Mouse (Mus musculus) hindbrain, embryonic 11.5 days (tissue): ENCODE results near the gene Gm45234. TPM values are rescaled to one million over a fixed set of nuclear protein-coding genes. Genes with fewer than 3 reads are reported as not detected.

ENCODE experiments used
- ATAC-seq: fragments of 200-750 bp; cut with Nextera tagmentation; 2 replicates; pipeline ENCODE4 v1.8.0; 2017; ENCODE audit warnings: mild to moderate bottlenecking, moderate TSS enrichment, moderate library complexity; ENCODE audit not compliant: low FRiP score
- DNase-seq: peaks from one replicate; pipeline ENCODE4 v3.0.0-alpha.2; 2015; ENCODE audit warnings: low spot score
- H3K27ac ChIP-seq: fragments of 300-500 bp; sonication (generic); 2 replicates; pipeline ENCODE4 v1.5.1; 2014; ENCODE audit warnings: mild to moderate bottlenecking, low read depth, low read length
- H3K27me3 ChIP-seq: fragments of 300-500 bp; sonication (generic); 2 replicates; pipeline ENCODE4 v1.6.1; 2014; ENCODE audit warnings: mild to moderate bottlenecking, low read length, moderate library complexity, mixed read lengths; ENCODE audit not compliant: control insufficient read depth, insufficient read depth
- H3K36me3 ChIP-seq: fragments of 300-500 bp; sonication (generic); 2 replicates; pipeline ENCODE4 v1.6.1; 2014; ENCODE audit warnings: mild to moderate bottlenecking, low read length, moderate library complexity, mixed read lengths; ENCODE audit not compliant: control insufficient read depth, insufficient read depth
- H3K4me1 ChIP-seq: fragments of 300-500 bp; sonication (generic); replicated peaks from 2 replicates; pipeline ENCODE4 v1.6.1; 2014; ENCODE audit warnings: low read length, mixed read lengths; ENCODE audit not compliant: control insufficient read depth, insufficient read depth
- H3K4me2 ChIP-seq: fragments of 300-500 bp; sonication (generic); replicated peaks from 2 replicates; pipeline ENCODE4 v1.6.1; 2014; ENCODE audit warnings: mild to moderate bottlenecking, low read depth, low read length
- H3K4me3 ChIP-seq: fragments of 300-500 bp; sonication (generic); 2 replicates; pipeline ENCODE4 v1.5.1; 2014; ENCODE audit warnings: low read depth, low read length
- H3K9ac ChIP-seq: fragments of 300-500 bp; sonication (generic); 2 replicates; pipeline ENCODE4 v1.6.1; 2014; ENCODE audit warnings: low read depth, low read length
- H3K9me3 ChIP-seq: fragments of 300-500 bp; sonication (generic); 2 replicates; pipeline ENCODE4 v1.6.1; 2016; ENCODE audit warnings: low read length; ENCODE audit not compliant: control insufficient read depth
- WGBS: fragments of 180-500 bp; shearing (Covaris S2); extraction: QIAGEN DNeasy Blood & Tissue Kit; methylation state at CpG from one replicate; pipeline ENCODE4 v1.1.7; 2014; 5-methylcytosine and 5-hydroxymethylcytosine counted together
- polyA plus RNA-seq: library from polyadenylated mRNA; unstranded; fragments of >200 nt; fragmentation: Nextera tagmentation; extraction: Ambion mirVana; gene quantifications from 2 replicates; pipeline ENCODE4 v1.2.1, GENCODE M21; 2014

Gm45234 gene
- polyA plus RNA-seq, 1 experiment from 2014 or later = not detected

GRCm38 (mm10) chr6:124724472-124724871, 31.3 kb downstream of the Gm45234 start:
- no peak overlapping the region for H3K9ac ChIP-seq
- DNase-seq (no peak), ATAC-seq (no peak)
- no peak overlapping the region for H3K4me3 ChIP-seq
- no peaks in the 10 kb centered on the region for H3K4me1 ChIP-seq
- no peak overlapping the region for H3K4me2 ChIP-seq
- no peaks in the 10 kb centered on the region for H3K27me3 ChIP-seq
- no peaks in the 10 kb centered on the region for H3K36me3 ChIP-seq
- no peak overlapping the region for H3K27ac ChIP-seq
- WGBS = 87% methylated on average over 10 of the region's 10 CpGs
- no peaks in the 10 kb centered on the region for H3K9me3 ChIP-seq

GRCm38 (mm10) chr6:124723541-124723940, 32.3 kb downstream of the Gm45234 start:
- Histone ChIP-seq H3K9me3 (no peaks in the 10 kb centered on the region), H3K4me2 (no peak overlapping the region), H3K4me3 (no peak overlapping the region), H3K4me1 (no peaks in the 10 kb centered on the region), H3K27me3 (no peaks in the 10 kb centered on the region), H3K27ac (no peak overlapping the region), H3K36me3 (no peaks in the 10 kb centered on the region), H3K9ac (no peak overlapping the region)
- WGBS = 90% methylated on average over 8 of the region's 8 CpGs
- ATAC-seq = no peak
- no peak for DNase-seq

GRCm38 (mm10) chr6:124722876-124723473, 32.8 kb downstream of the Gm45234 start:
- Histone ChIP-seq H3K9ac (no peak overlapping the region), H3K4me3 (no peak overlapping the region), H3K27me3 (no peaks in the 10 kb centered on the region), H3K27ac (no peak overlapping the region), H3K36me3 (no peaks in the 10 kb centered on the region), H3K4me2 (no peak overlapping the region), H3K9me3 (no peaks in the 10 kb centered on the region), H3K4me1 (no peaks in the 10 kb centered on the region)
- no peak for DNase-seq
- WGBS = 82% methylated on average over 6 of the region's 6 CpGs
- ATAC-seq = no peak

GRCm38 (mm10) chr6:124720904-124721303, 34.9 kb downstream of the Gm45234 start:
- H3K27me3 ChIP-seq = no peaks in the 10 kb centered on the region
- no peaks in the 10 kb centered on the region for H3K9me3 ChIP-seq
- H3K9ac ChIP-seq = no peak overlapping the region
- H3K4me3 ChIP-seq = no peak overlapping the region
- DNase-seq (no peak), ATAC-seq (no peak)
- H3K27ac ChIP-seq = no peak overlapping the region
- H3K4me1 ChIP-seq = no peaks in the 10 kb centered on the region
- WGBS = 71% methylated on average over 11 of the region's 11 CpGs
- no peak overlapping the region for H3K4me2 ChIP-seq
- peaks cover 4% of the 10 kb centered on the region for H3K36me3 ChIP-seq

- no peaks in the 10 kb centered on the region for H3K9me3 ChIP-seq
- ATAC-seq (no peak), DNase-seq (no peak)
- WGBS = 67% methylated on average over 6 of the region's 7 CpGs
- no peak overlapping the region for H3K27ac ChIP-seq
- peaks cover 13% of the 10 kb centered on the region for H3K36me3 ChIP-seq
- no peak overlapping the region for H3K4me2 ChIP-seq
- H3K9ac ChIP-seq = no peak overlapping the region
- no peaks in the 10 kb centered on the region for H3K27me3 ChIP-seq
- H3K4me1 ChIP-seq = no peaks in the 10 kb centered on the region
- no peak overlapping the region for H3K4me3 ChIP-seq
These were observed 36.4 kb downstream of the Gm45234 start for GRCm38 (mm10) chr6:124719354-124719978.

- Histone ChIP-seq H3K9ac (no peak overlapping the region), H3K4me3 (no peak overlapping the region), H3K27ac (no peak overlapping the region), H3K4me1 (no peaks in the 10 kb centered on the region), H3K27me3 (no peaks in the 10 kb centered on the region), H3K4me2 (no peak overlapping the region), H3K36me3 (peaks cover 13% of the 10 kb centered on the region), H3K9me3 (no peaks in the 10 kb centered on the region)
- no peak for DNase-seq
- WGBS = 49% methylated on average over 10 of the region's 16 CpGs
- 0 out of 2 replicates have a peak, but pooled peaks have one; percentile 3 for ATAC-seq
These were observed 37.1 kb downstream of the Gm45234 start for GRCm38 (mm10) chr6:124718703-124719102.

GRCm38 (mm10) chr6:124717968-124718367, 37.9 kb downstream of the Gm45234 start:
- Histone ChIP-seq H3K36me3 (peaks cover 13% of the 10 kb centered on the region), H3K9ac (no peak overlapping the region), H3K4me3 (no peak overlapping the region), H3K27ac (no peak overlapping the region), H3K4me1 (peaks cover 5% of the 10 kb centered on the region; the same call in 1 of the 2 replicates), H3K9me3 (no peaks in the 10 kb centered on the region), H3K4me2 (no peak overlapping the region), H3K27me3 (no peaks in the 10 kb centered on the region)
- 81% methylated on average over 13 of the region's 13 CpGs for WGBS
- ATAC-seq = 0 out of 2 replicates have a peak, but pooled peaks have one; percentile 11
- DNase-seq = no peak

GRCm38 (mm10) chr6:124716864-124717490, 38.8 kb downstream of the Gm45234 start:
- WGBS = 77% methylated on average over 20 of the region's 20 CpGs
- H3K9ac ChIP-seq = no peak overlapping the region

More at GRCm38 (mm10) chr6:124716864-124717490, 38.8 kb downstream of the Gm45234 start:
- no peak overlapping the region for H3K4me2 ChIP-seq
- no peak overlapping the region for H3K27ac ChIP-seq
- H3K9me3 ChIP-seq = no peaks in the 10 kb centered on the region
- no peak overlapping the region for H3K4me3 ChIP-seq
- H3K4me1 ChIP-seq = peaks cover 7% of the 10 kb centered on the region; the same call in 1 of the 2 replicates
- peaks cover 13% of the 10 kb centered on the region for H3K36me3 ChIP-seq
- DNase-seq (peak; percentile 68), ATAC-seq (no peak)
- no peaks in the 10 kb centered on the region for H3K27me3 ChIP-seq
